Mouse (Mus musculus) forebrain, embryonic 16.5 days (tissue): ENCODE data around the gene Cdkl3. TPM values are rescaled to one million over a fixed set of nuclear protein-coding genes. Genes with fewer than 3 reads are reported as not detected.

Source experiments
- ATAC-seq: fragments of 200-750 bp; cut with Nextera tagmentation; 2 replicates; pipeline ENCODE4 v1.8.0; 2017; ENCODE audit warnings: mild to moderate bottlenecking, moderate library complexity
- H3K27ac ChIP-seq: fragments of 300-500 bp; sonication (generic); 2 replicates; pipeline ENCODE4 v1.5.1; 2014; ENCODE audit warnings: low read length, control low read depth
- H3K27me3 ChIP-seq: fragments of 300-500 bp; sonication (generic); replicated peaks from 2 replicates; pipeline ENCODE4 v1.6.1; 2014; ENCODE audit warnings: low read length; ENCODE audit not compliant: control insufficient read depth, insufficient read depth
- H3K36me3 ChIP-seq: fragments of 300-500 bp; sonication (generic); 2 replicates; pipeline ENCODE4 v1.6.1; 2014; ENCODE audit not compliant: control insufficient read depth, insufficient read depth
- H3K4me1 ChIP-seq: fragments of 300-500 bp; sonication (generic); replicated peaks from 2 replicates; pipeline ENCODE4 v1.6.1; 2014; ENCODE audit warnings: low read length; ENCODE audit not compliant: control insufficient read depth, insufficient read depth
- H3K4me2 ChIP-seq: fragments of 300-500 bp; sonication (generic); 2 replicates; pipeline ENCODE4 v1.6.1; 2014; ENCODE audit warnings: mild to moderate bottlenecking, low read length, control low read depth
- H3K4me3 ChIP-seq: fragments of 300-500 bp; sonication (generic); replicated peaks from 2 replicates; pipeline ENCODE4 v1.5.1; 2014; ENCODE audit warnings: mild to moderate bottlenecking, low read length, control low read depth
- H3K9ac ChIP-seq: fragments of 300-500 bp; sonication (generic); replicated peaks from 2 replicates; pipeline ENCODE4 v1.6.1; 2014; ENCODE audit warnings: low read depth, low read length, control low read depth
- H3K9me3 ChIP-seq: fragments of 300-500 bp; sonication (generic); 2 replicates; pipeline ENCODE4 v1.6.1; 2016; ENCODE audit warnings: low read length; ENCODE audit not compliant: control insufficient read depth
- WGBS: fragments of 180-500 bp; shearing (Covaris S2); extraction: QIAGEN DNeasy Blood & Tissue Kit; methylation state at CpG from one replicate; pipeline ENCODE4 v1.1.7; 2014; 5-methylcytosine and 5-hydroxymethylcytosine counted together
- polyA plus RNA-seq: library from polyadenylated mRNA; unstranded; fragments of >200 nt; fragmentation: Nextera tagmentation; extraction: Ambion mirVana; gene quantifications from 2 replicates; pipeline ENCODE4 v1.2.1, GENCODE M21; 2015

The Cdkl3 gene
- polyA plus RNA-seq, 1 experiment from 2014 or later: 27.1 TPM

GRCm38 (mm10) chr11:52002842-52003504, 1.0 kb upstream of the Cdkl3 start:
- Histone ChIP-seq H3K9ac (no peak overlapping the region; the same call in 1 of the 2 replicates), H3K4me2 (peak overlapping the region; percentile 55), H3K27me3 (no peaks in the 10 kb centered on the region), H3K27ac (peak overlapping the region; percentile 79; the same call in 1 of the 2 replicates), H3K4me3 (no peak overlapping the region; the same call in 1 of the 2 replicates), H3K36me3 (no peaks in the 10 kb centered on the region; the same call in none of the 2 replicates), H3K4me1 (peaks cover 32% of the 10 kb centered on the region), H3K9me3 (no peaks in the 10 kb centered on the region)
- ATAC-seq: no peak
- 78% methylated on average over 13 of the region's 13 CpGs for WGBS

- Histone ChIP-seq H3K4me1 (peaks cover 27% of the 10 kb centered on the region), H3K9ac (peak overlapping the region; percentile 78), H3K9me3 (no peaks in the 10 kb centered on the region), H3K4me2 (peak overlapping the region; percentile 55), H3K27ac (peak overlapping the region; percentile 79), H3K36me3 (no peaks in the 10 kb centered on the region; the same call in none of the 2 replicates), H3K27me3 (no peaks in the 10 kb centered on the region), H3K4me3 (peak overlapping the region; percentile 79)
- no peak for ATAC-seq
- WGBS: 23% methylated on average over 4 of the region's 4 CpGs
Observed at GRCm38 (mm10) chr11:52003505-52003771, 583 bp upstream of the Cdkl3 start.

- ATAC-seq: no peak
- H3K4me3 ChIP-seq: no peak overlapping the region
- no peaks in the 10 kb centered on the region for H3K27me3 ChIP-seq
- WGBS: 65% methylated on average over 2 of the region's 2 CpGs
- no peak overlapping the region for H3K9ac ChIP-seq
- H3K9me3 ChIP-seq: no peaks in the 10 kb centered on the region
- peaks cover 19% of the 10 kb centered on the region for H3K4me1 ChIP-seq
- H3K4me2 ChIP-seq: peak overlapping the region; percentile 3; the same call in 1 of the 2 replicates
- no peaks in the 10 kb centered on the region; the same call in none of the 2 replicates for H3K36me3 ChIP-seq
- H3K27ac ChIP-seq: no peak overlapping the region
Observed at GRCm38 (mm10) chr11:52005586-52005985, 1.6 kb downstream of the Cdkl3 start.

- no peaks in the 10 kb centered on the region for H3K4me1 ChIP-seq
- no peak overlapping the region for H3K9ac ChIP-seq
- no peak overlapping the region for H3K27ac ChIP-seq
- no peaks in the 10 kb centered on the region; the same call in none of the 2 replicates for H3K36me3 ChIP-seq
- ATAC-seq: no peak
- H3K9me3 ChIP-seq: no peaks in the 10 kb centered on the region
- H3K4me3 ChIP-seq: no peak overlapping the region
- WGBS: 84% methylated on average over 11 of the region's 11 CpGs
- no peaks in the 10 kb centered on the region for H3K27me3 ChIP-seq
- no peak overlapping the region for H3K4me2 ChIP-seq
Observed at GRCm38 (mm10) chr11:52011011-52011410, 7.0 kb downstream of the Cdkl3 start.

- ATAC-seq: no peak
- WGBS: 69% methylated on average over 5 of the region's 5 CpGs
Observed at GRCm38 (mm10) chr11:52011541-52011940, 7.5 kb downstream of the Cdkl3 start.

GRCm38 (mm10) chr11:52018217-52018616, 14.2 kb downstream of the Cdkl3 start:
- no peak for ATAC-seq
- Histone ChIP-seq H3K4me2 (no peak overlapping the region), H3K4me1 (no peaks in the 10 kb centered on the region), H3K4me3 (no peak overlapping the region), H3K36me3 (peaks cover 2% of the 10 kb centered on the region; the same call in 1 of the 2 replicates), H3K27me3 (no peaks in the 10 kb centered on the region), H3K27ac (no peak overlapping the region), H3K9ac (no peak overlapping the region), H3K9me3 (no peaks in the 10 kb centered on the region)
- WGBS: 87% methylated on average over 9 of the region's 9 CpGs

More at GRCm38 (mm10) chr11:52011541-52011940, 7.5 kb downstream of the Cdkl3 start:
- no peaks in the 10 kb centered on the region for H3K9me3 ChIP-seq
- no peak overlapping the region for H3K9ac ChIP-seq
- H3K36me3 ChIP-seq: no peaks in the 10 kb centered on the region; the same call in none of the 2 replicates
- no peaks in the 10 kb centered on the region for H3K4me1 ChIP-seq
- no peak overlapping the region for H3K4me3 ChIP-seq
- no peak overlapping the region for H3K4me2 ChIP-seq
- no peaks in the 10 kb centered on the region for H3K27me3 ChIP-seq
- no peak overlapping the region for H3K27ac ChIP-seq

- Histone ChIP-seq H3K36me3 (no peaks in the 10 kb centered on the region), H3K4me1 (no peaks in the 10 kb centered on the region), H3K9ac (no peak overlapping the region), H3K9me3 (no peaks in the 10 kb centered on the region), H3K27ac (no peak overlapping the region), H3K4me2 (no peak overlapping the region), H3K27me3 (no peaks in the 10 kb centered on the region), H3K4me3 (no peak overlapping the region)
- ATAC-seq: no peak
- 82% methylated on average over 8 of the region's 8 CpGs for WGBS
Observed at GRCm38 (mm10) chr11:52032356-52032755, 28.3 kb downstream of the Cdkl3 start.

- H3K27me3 ChIP-seq: no peaks in the 10 kb centered on the region
- H3K9me3 ChIP-seq: no peaks in the 10 kb centered on the region
- no peaks in the 10 kb centered on the region for H3K4me1 ChIP-seq
- no peak overlapping the region for H3K27ac ChIP-seq
- no peak overlapping the region for H3K9ac ChIP-seq
- no peak overlapping the region for H3K4me3 ChIP-seq
- ATAC-seq: no peak
- no peak overlapping the region for H3K4me2 ChIP-seq
- 71% methylated on average over 1 of the region's 1 CpGs for WGBS
- H3K36me3 ChIP-seq: no peaks in the 10 kb centered on the region
Observed at GRCm38 (mm10) chr11:52033953-52034352, 29.9 kb downstream of the Cdkl3 start.

- no peak for ATAC-seq
- no peaks in the 10 kb centered on the region for H3K9me3 ChIP-seq
- H3K4me2 ChIP-seq: no peak overlapping the region
- no peaks in the 10 kb centered on the region for H3K36me3 ChIP-seq
- no peaks in the 10 kb centered on the region for H3K4me1 ChIP-seq
- 78% methylated on average over 3 of the region's 3 CpGs for WGBS
- H3K9ac ChIP-seq: no peak overlapping the region
- H3K27ac ChIP-seq: no peak overlapping the region
- H3K27me3 ChIP-seq: no peaks in the 10 kb centered on the region
- H3K4me3 ChIP-seq: no peak overlapping the region
Observed at GRCm38 (mm10) chr11:52035905-52036304, 31.9 kb downstream of the Cdkl3 start.
